Mouse (Mus musculus) heart, postnatal 0 days (tissue): Measurements from ENCODE around the gene Cfap54. TPM values are rescaled to one million over a fixed set of nuclear protein-coding genes. Genes with fewer than 3 reads are reported as not detected.

ENCODE experiments used
- ATAC-seq: fragments of 200-750 bp; cut with Nextera tagmentation; 2 replicates; pipeline ENCODE4 v1.8.0; 2017; ENCODE audit warnings: low read depth, moderate number of reproducible peaks, moderate library complexity; ENCODE audit not compliant: insufficient read depth
- DNase-seq: peaks from one replicate; pipeline ENCODE4 v3.0.0-alpha.2; 2016; ENCODE audit warnings: low spot score
- H3K27ac ChIP-seq: fragments of 300-500 bp; sonication (generic); 2 replicates; pipeline ENCODE4 v1.5.1; 2014; ENCODE audit warnings: low read depth, mild to moderate bottlenecking
- H3K27me3 ChIP-seq: fragments of 300-500 bp; sonication (generic); 2 replicates; pipeline ENCODE4 v1.6.1; 2014; ENCODE audit warnings: low read length, mixed read lengths; ENCODE audit not compliant: control insufficient read depth, insufficient read depth
- H3K36me3 ChIP-seq: fragments of 300-500 bp; sonication (generic); replicated peaks from 2 replicates; pipeline ENCODE4 v1.6.1; 2014; ENCODE audit warnings: low read length, mixed read lengths; ENCODE audit not compliant: control insufficient read depth, insufficient read depth
- H3K4me1 ChIP-seq: fragments of 300-500 bp; sonication (generic); 2 replicates; pipeline ENCODE4 v1.6.1; 2014; ENCODE audit warnings: antibody characterized with exemption; ENCODE audit not compliant: control insufficient read depth, insufficient read depth
- H3K4me2 ChIP-seq: fragments of 300-500 bp; sonication (generic); 2 replicates; pipeline ENCODE4 v1.6.1; 2014; ENCODE audit warnings: low read depth, mild to moderate bottlenecking, low read length, moderate library complexity
- H3K4me3 ChIP-seq: fragments of 300-500 bp; sonication (generic); 2 replicates; pipeline ENCODE4 v1.5.1; 2014; ENCODE audit warnings: low read depth, low read length
- H3K9ac ChIP-seq: fragments of 300-500 bp; sonication (generic); replicated peaks from 2 replicates; pipeline ENCODE4 v1.6.1; 2014; ENCODE audit warnings: low read depth, low read length, mixed read lengths
- H3K9me3 ChIP-seq: fragments of 300-500 bp; sonication (generic); replicated peaks from 2 replicates; pipeline ENCODE4 v1.6.1; 2016; ENCODE audit warnings: low read length; ENCODE audit not compliant: control insufficient read depth
- CTCF ChIP-seq: IDR thresholded peaks from 2 replicates; pipeline ENCODE4 v1.5.1; 2016; ENCODE audit warnings: antibody characterized with exemption, control low read depth, low read depth
- EP300 ChIP-seq: IDR thresholded peaks from 2 replicates; pipeline ENCODE4 v1.6.1; 2016; ENCODE audit warnings: antibody characterized with exemption, low read depth
- WGBS: fragments of 180-500 bp; shearing (Covaris S2); extraction: QIAGEN DNeasy Blood & Tissue Kit; methylation state at CpG from one replicate; pipeline ENCODE4 v1.1.7; 2014; 5-methylcytosine and 5-hydroxymethylcytosine counted together
- polyA plus RNA-seq: library from polyadenylated mRNA; unstranded; fragments of >200 nt; fragmentation: Nextera tagmentation; extraction: Ambion mirVana; gene quantifications from 2 replicates; pipeline ENCODE4 v1.2.1, GENCODE M21; 2015
- total RNA-seq: library from RNA; depleted of rRNA; stranded (reverse); fragments of >200 nt; gene quantifications from 2 replicates; pipeline ENCODE4 v1.2.3, GENCODE M21; 2014; ENCODE audit warnings: low replicate concordance

Gene Cfap54
- total and polyA plus RNA-seq, 2 experiments from 2014 or later = 0.22 TPM; not detected in 1

DNA sequence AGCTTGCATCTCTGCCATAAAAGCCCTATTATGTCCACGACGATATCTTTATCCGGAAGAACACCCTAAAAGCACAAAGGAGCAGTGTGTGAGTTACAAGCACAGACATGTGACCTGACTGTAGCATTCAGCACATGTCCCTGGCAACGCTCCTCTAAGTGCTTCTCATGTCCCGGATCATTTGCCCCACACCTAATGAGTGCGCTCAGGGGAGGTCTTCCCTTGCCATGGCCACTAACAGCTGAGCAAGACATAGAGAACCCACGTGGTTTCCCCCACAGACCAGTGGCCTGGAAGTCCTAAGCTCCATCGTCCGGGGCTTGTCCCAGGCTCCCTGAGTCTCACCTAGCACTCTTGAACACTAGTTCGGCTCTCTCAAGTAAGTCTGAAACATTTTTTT lies 45.9 kb downstream of the Cfap54 start:
- no peak overlapping the region for H3K9ac ChIP-seq
- H3K4me1 ChIP-seq = no peaks in the 10 kb centered on the region
- ATAC-seq (no peak), DNase-seq (no peak)
- no peak overlapping the region for H3K27ac ChIP-seq
- 62% methylated on average over 10 of the region's 10 CpGs for WGBS
- no peaks in the 10 kb centered on the region for H3K36me3 ChIP-seq
- H3K4me3 ChIP-seq = no peak overlapping the region
- no peaks in the 10 kb centered on the region for H3K27me3 ChIP-seq
- H3K9me3 ChIP-seq = no peaks in the 10 kb centered on the region
- H3K4me2 ChIP-seq = no peak overlapping the region
- TF ChIP-seq EP300 (no peak), CTCF (no peak)

DNA sequence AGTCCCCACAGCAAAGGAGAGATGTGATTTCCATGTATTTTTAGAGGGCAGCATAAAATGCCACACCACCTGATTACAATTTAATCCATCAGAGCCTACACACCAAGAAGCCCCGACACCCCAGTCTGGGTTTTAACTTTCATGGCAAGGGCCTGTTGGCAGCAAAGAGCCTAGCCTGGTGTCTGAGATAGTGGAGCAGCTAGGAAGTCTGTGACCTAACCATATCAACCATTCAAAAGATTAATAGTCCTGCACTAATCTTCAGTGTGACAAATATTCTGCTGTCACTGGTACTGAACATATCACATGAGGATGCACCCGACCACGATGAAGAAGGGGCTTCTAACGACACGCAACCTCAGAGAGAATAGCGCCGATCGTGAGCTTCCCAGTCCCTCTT lies 58.1 kb downstream of the Cfap54 start:
- Histone ChIP-seq H3K9ac (no peak overlapping the region), H3K4me1 (no peaks in the 10 kb centered on the region), H3K9me3 (no peaks in the 10 kb centered on the region), H3K27ac (no peak overlapping the region), H3K4me2 (no peak overlapping the region), H3K4me3 (no peak overlapping the region), H3K27me3 (no peaks in the 10 kb centered on the region), H3K36me3 (no peaks in the 10 kb centered on the region)
- DNase-seq (no peak), ATAC-seq (no peak)
- 73% methylated on average over 8 of the region's 8 CpGs for WGBS
- no peak for TF ChIP-seq CTCF
- TF ChIP-seq EP300 = no peak

DNA sequence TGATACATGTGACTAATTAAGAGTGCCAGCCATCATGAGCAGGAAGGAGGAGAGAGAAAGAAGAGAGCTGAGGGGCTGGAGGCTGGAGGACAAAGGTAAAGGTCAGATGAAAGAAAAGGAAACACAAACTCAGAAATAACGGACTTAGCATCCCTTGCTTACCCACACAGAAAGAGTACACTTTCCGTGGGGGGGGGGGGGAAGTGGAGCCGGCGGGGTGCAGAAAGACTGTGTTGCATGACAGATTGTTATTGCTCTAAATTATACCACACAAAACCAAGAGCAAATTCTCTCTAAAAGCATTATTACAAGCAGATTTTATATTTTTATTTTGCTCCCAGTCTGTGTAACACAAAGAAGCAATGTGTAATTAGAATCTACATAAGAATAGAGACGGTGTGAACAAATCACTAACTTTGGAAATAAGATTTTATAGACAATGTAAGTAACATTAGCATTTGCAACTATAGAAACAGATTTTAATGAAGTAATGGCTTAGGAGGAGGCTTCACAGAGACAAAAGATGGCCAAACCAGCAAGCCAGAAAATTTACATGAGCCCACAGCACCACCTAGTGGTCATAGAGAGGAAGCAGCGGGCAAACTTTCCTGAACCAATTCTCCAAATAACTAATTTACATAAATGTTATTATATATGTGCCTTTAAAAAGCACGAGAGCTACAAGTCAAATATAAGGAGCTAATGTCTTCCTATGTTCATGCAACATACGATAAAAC lies 67.2 kb downstream of the Cfap54 start:
- no peak overlapping the region for H3K4me2 ChIP-seq
- peak; percentile 54 for DNase-seq
- no peaks in the 10 kb centered on the region for H3K4me1 ChIP-seq
- no peak overlapping the region for H3K9ac ChIP-seq
- 37% methylated on average over 6 of the region's 8 CpGs for WGBS
- no peaks in the 10 kb centered on the region for H3K36me3 ChIP-seq
- no peak for TF ChIP-seq EP300
- peak; percentile 80 for TF ChIP-seq CTCF
- H3K27ac ChIP-seq = no peak overlapping the region
- H3K9me3 ChIP-seq = no peaks in the 10 kb centered on the region
- H3K4me3 ChIP-seq = no peak overlapping the region
- H3K27me3 ChIP-seq = 0 out of 2 replicates have a peak, but pooled peaks cover 3% of the 10 kb centered on the region
- ATAC-seq = no peak

DNA sequence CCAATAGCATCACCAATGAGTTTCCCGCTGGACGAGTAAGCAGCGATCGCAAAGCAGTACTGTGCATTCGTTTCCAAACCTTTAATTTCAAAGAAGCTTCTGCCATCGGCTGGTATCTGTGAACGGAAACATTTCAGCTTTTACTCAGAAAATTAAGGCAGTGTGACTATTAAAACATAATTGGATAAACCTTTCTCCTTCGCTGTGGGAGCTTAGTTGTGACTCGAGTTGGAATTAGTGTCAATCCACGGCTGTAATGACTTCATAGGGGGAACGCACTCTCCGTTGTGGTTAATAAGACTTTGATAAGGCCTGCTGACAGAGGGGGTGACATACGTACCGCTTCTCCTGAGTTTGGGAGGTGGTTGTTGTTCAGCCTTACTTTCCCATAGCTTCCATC lies 70.3 kb downstream of the Cfap54 start:
- no peak overlapping the region for H3K4me3 ChIP-seq
- ATAC-seq = no peak
- H3K9me3 ChIP-seq = no peaks in the 10 kb centered on the region
- WGBS = 78% methylated on average over 14 of the region's 14 CpGs
- no peaks in the 10 kb centered on the region for H3K36me3 ChIP-seq
- H3K27me3 ChIP-seq = 0 out of 2 replicates have a peak, but pooled peaks cover 3% of the 10 kb centered on the region
- DNase-seq = no peak
- no peak overlapping the region for H3K9ac ChIP-seq
- no peak overlapping the region for H3K27ac ChIP-seq
- H3K4me1 ChIP-seq = no peaks in the 10 kb centered on the region
- no peak overlapping the region for H3K4me2 ChIP-seq
- TF ChIP-seq EP300 = no peak
- TF ChIP-seq CTCF = no peak

DNA sequence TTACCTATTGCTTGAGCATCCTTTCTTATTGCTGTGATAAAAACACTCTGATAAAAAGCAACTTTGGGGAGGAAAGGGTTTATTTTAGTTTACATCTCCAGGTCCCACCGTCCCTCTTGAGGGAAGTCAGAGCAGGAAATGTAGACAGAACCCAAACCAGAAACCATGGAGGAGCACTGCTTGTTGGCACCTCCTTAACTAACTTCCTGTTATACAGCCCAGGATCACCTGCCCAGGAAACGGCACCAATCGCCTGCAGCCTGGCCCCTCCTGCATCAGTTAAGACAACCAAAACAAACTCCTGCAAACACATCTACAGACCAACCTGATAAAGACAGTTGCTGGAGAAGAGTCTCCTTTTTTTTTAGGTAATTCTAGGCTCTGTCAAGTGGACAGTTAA lies 74.4 kb downstream of the Cfap54 start:
- no peak overlapping the region for H3K4me2 ChIP-seq
- TF ChIP-seq CTCF (no peak), EP300 (no peak)
- no peaks in the 10 kb centered on the region for H3K36me3 ChIP-seq
- H3K27me3 ChIP-seq = no peaks in the 10 kb centered on the region
- no peak overlapping the region for H3K4me3 ChIP-seq
- H3K27ac ChIP-seq = no peak overlapping the region
- DNase-seq (no peak), ATAC-seq (no peak)
- H3K9me3 ChIP-seq = no peaks in the 10 kb centered on the region
- no peaks in the 10 kb centered on the region for H3K4me1 ChIP-seq
- no peak overlapping the region for H3K9ac ChIP-seq
- WGBS = 31% methylated on average over 3 of the region's 3 CpGs

DNA sequence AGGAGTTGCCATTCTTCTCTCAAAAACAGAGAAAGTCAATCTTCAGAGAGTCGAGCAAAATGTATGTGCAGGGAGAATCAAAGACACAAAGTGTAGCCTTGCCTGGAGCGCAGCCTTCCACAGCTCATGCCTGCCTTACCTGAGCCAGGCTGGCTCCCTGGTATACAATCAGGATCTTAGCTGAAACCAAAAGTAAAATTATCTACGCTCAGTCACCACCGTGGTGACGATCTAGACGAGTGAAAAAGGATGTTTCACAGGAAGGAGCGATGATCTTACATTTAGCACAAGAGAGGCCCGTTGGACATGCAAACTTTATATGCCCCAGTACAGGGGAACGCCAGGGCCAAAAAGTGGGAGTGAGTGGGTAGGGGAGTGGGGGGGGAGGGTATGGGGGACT lies 75.0 kb downstream of the Cfap54 start:
- no peak for ATAC-seq
- 70% methylated on average over 9 of the region's 9 CpGs for WGBS
- no peak for DNase-seq
- Histone ChIP-seq H3K4me3 (no peak overlapping the region), H3K4me1 (no peaks in the 10 kb centered on the region), H3K9ac (no peak overlapping the region), H3K4me2 (no peak overlapping the region), H3K27ac (no peak overlapping the region), H3K36me3 (no peaks in the 10 kb centered on the region), H3K9me3 (no peaks in the 10 kb centered on the region), H3K27me3 (no peaks in the 10 kb centered on the region)
- no peak for TF ChIP-seq EP300
- no peak for TF ChIP-seq CTCF
